Mouse (Mus musculus): ENCODE measurements at regions not wholly inside any gene's neighbourhood (a gene's known extent, or its start where the extent isn't known, plus 50 kb on each side); places are given as distances from the start of the nearest gene placed in this dataset.

DNA sequence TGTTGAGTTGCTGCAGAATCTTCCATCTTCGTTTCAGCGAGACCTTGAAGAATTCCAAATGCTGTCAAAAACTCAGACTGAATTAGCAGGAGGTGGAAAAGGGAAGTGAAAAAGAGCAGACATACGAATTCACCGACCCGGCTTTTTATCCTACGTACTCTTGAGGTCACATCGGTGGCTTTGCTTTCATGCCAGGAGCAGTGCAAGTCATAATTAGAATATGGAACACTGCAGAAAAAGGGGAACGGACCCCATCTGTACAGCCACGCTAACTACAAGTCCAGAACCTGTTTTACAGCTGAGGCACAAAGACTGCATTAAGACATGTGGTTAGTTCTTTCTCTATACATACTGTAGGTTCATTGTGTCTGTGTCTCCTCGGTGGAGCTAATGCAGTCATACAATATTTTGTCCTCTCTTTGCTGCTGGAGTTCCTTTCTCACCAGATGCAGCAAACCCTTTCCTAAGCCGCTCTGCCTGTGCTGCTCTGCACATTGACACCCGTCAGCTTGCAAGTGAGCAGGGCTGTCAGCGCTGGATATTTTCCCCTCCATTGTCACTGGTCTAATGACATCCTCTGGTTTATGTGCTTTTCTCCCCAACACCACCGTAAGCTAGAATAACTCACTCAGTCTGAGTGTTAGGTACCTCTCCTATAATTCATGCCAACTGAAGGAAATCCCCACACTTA lies 276.9 kb upstream of the Meox2 start:
- DNase-seq (ENCODE audit: low read depth, low spot score) (no peak), ATAC-seq (no peak)
- peaks cover 15% of the 10 kb centered on the region for H3K27me3 ChIP-seq
- CTCF ChIA-PET = no interaction called here
- in situ Hi-C loops (cut with MboI; ENCODE audit: low pct_unique_long_range_greater_than_20kb) = no loop called here
- POLR2A ChIA-PET = no interaction called here
- TF ChIP-seq CTCF (IDR thresholded peaks at IDR 0.05) = no peak

DNA sequence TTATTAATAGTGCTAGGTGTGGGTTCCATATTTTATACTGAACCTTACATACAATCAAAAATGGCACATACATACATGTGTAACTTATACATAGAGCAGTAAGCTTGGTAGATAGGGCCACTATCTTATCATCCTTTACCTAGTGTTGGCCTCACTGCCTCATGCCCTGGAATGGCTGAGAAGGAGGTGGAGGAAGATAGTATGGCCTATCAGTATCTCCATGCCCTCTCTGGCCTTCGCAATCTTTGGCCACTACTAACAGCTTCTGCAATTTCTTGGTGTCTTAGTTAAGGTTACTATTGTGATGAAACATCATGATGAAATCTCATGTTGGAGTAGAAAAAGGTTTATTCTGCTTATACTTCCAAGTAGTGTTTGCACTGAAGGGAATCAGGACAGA lies 265.4 kb upstream of the Meox2 start:
- H3K27me3 ChIP-seq = peaks cover 5% of the 10 kb centered on the region
- ATAC-seq (no peak), DNase-seq (ENCODE audit: low read depth, low spot score) (no peak)
- TF ChIP-seq CTCF (IDR thresholded peaks at IDR 0.05) = no peak
- CTCF ChIA-PET = no interaction called here
- in situ Hi-C loops (cut with MboI; ENCODE audit: low pct_unique_long_range_greater_than_20kb) = no loop called here
- POLR2A ChIA-PET = no interaction called here

DNA sequence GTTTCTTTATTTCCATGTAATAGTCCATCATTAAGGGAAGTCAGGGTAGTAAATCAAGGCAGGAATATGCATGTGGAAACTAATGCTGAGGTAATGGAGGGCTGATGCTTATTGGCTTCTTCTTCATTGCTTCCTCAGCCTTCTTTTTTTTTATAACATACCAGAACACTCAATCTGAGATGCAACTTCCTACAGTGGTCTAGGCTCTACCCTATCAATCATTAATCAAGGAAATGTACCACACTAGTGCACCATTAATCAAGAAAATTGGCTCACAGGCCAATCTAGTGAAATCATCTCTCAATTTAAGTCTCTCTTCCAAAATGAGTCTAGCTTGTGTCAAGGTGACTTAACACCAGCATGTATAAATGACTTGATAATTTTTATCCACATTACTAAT lies 263.2 kb upstream of the Meox2 start:
- ATAC-seq (no peak), DNase-seq (ENCODE audit: low read depth, low spot score) (no peak)
- peaks cover 5% of the 10 kb centered on the region for H3K27me3 ChIP-seq
- no peak for TF ChIP-seq CTCF (IDR thresholded peaks at IDR 0.05)
- ChIA-PET CTCF (no interaction called here), POLR2A (no interaction called here)
- in situ Hi-C loops (cut with MboI; ENCODE audit: low pct_unique_long_range_greater_than_20kb) = no loop called here

DNA sequence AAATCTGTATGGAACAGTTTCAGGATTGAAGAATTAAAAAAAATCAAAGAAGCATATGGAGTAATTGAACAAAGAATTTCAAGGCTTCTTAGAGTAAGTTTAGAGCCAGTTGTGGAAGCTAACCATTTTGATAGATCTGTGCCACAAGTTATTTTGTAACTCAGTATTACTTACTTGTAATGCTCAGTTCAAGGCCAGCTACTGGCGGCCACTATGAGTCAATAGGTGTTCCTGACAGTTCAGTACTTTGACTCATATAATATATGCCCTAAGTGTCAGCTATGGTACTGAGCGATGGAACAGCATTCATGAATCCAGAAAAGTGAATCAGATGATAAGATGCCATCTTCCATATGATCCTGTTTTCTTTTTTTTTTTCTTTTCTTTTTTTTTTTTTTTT lies 259.3 kb upstream of the Meox2 start:
- in situ Hi-C loops (cut with MboI; ENCODE audit: low pct_unique_long_range_greater_than_20kb) = no loop called here
- POLR2A ChIA-PET = no interaction called here
- CTCF ChIA-PET = interaction anchor here (0.8 kb wide), 1 partner anchor 73 kb away, joined by 3 read pairs; no protein-coding TSS in a partner anchor
- no peak for TF ChIP-seq CTCF (IDR thresholded peaks at IDR 0.05)
- peaks cover 5% of the 10 kb centered on the region for H3K27me3 ChIP-seq
- DNase-seq (ENCODE audit: low read depth, low spot score) (no peak), ATAC-seq (no peak)

DNA sequence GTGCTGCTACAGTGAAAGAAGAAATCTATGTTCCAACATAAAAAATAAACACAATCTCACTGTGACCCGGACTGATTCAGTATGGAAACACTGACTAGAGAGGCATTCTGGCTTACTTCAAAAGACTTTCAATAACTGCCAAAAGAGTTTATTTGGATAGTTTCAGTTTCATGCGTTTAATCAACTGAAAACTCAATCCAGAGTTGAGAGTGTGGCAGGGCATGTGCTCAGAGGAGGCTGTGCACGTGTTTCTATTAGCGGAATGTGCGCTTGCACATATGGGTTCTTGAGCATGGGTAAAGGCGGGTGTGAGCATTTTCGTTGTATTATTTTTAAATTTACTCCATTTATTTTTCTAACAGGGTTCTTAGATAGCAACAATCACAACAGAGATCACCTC lies 245.2 kb upstream of the Meox2 start:
- ATAC-seq = no peak
- peaks cover 5% of the 10 kb centered on the region for H3K27me3 ChIP-seq
- in situ Hi-C loops (cut with MboI; ENCODE audit: low pct_unique_long_range_greater_than_20kb) = no loop called here
- ChIA-PET POLR2A (no interaction called here), CTCF (no interaction called here)
- no peak for DNase-seq (ENCODE audit: low read depth, low spot score)
- no peak for TF ChIP-seq CTCF (IDR thresholded peaks at IDR 0.05)

DNA sequence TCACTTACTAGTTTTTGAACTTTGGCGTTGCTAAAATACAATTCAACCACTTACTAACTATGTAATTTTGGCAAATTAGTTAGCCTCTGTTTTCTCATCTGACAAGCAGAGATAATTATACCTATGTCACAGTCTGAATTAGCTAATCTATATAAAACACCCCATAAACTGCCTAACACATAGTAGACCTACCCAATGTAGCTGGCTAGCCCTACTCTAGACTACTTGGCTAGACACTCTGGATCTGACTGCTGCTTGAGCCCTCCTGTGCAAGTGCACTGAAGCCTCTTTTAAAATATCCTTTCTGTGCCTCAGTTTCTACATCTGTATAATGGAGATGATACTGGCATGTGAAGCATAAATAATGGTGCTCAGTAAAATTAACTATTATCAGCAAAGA lies 227.6 kb upstream of the Meox2 start:
- no peak for ATAC-seq
- H3K27me3 ChIP-seq = no peaks in the 10 kb centered on the region
- POLR2A ChIA-PET = no interaction called here
- CTCF ChIA-PET = no interaction called here
- no peak for DNase-seq (ENCODE audit: low read depth, low spot score)
- TF ChIP-seq CTCF (IDR thresholded peaks at IDR 0.05) = no peak
- in situ Hi-C loops (cut with MboI; ENCODE audit: low pct_unique_long_range_greater_than_20kb) = no loop called here

DNA sequence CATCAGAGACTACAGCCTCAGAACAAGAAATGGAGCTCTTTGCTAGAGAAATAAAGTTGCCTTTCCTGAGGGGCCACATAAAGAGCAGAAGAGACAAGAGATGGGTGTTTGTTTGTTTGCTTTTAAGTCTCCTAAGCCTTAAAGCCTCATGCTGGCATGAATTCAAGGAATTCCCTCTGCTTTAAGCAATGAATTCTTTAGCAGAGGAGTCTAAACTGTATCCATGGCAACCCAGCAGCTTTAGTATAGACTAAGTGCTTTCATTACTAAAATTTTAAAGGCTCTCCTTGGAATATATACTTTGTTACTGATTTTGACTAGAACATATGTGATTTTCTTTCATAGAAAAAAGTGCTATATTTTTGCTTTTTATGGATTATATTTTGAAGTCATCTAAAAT lies 195.0 kb upstream of the Meox2 start:
- CTCF ChIA-PET = no interaction called here
- in situ Hi-C loops (cut with MboI; ENCODE audit: low pct_unique_long_range_greater_than_20kb) = no loop called here
- no peak for TF ChIP-seq CTCF (IDR thresholded peaks at IDR 0.05)
- DNase-seq (ENCODE audit: low read depth, low spot score) (no peak), ATAC-seq (no peak)
- H3K27me3 ChIP-seq = no peaks in the 10 kb centered on the region
- POLR2A ChIA-PET = no interaction called here

DNA sequence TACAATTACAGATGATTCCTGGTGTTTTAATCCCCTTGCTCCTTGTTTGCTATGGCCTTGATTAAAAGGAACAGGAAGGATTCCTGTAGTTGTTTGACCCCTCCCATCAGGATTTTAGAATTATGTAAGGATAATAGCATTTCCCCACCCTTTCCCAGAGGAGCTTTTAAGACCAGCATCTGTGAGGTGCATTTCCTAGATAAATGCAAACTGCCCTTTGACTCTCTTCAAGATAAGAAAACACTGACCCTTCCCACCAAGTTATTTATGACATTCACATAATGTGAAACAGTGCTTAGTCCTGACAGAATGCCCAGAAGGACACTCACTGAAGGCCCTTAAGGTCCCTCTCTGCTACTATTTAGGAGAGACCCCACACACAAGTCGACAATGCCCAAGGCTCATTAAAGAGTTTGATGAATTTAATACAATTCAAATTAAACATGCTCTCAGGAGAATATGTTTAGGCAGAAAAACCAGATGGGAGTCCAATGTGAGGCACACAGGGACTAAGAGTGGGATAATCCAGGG lies 190.7 kb upstream of the Meox2 start:
- CTCF ChIA-PET = no interaction called here
- H3K27me3 ChIP-seq = no peaks in the 10 kb centered on the region
- ATAC-seq (no peak), DNase-seq (ENCODE audit: low read depth, low spot score) (no peak)
- in situ Hi-C loops (cut with MboI; ENCODE audit: low pct_unique_long_range_greater_than_20kb) = no loop called here
- no peak for TF ChIP-seq CTCF (IDR thresholded peaks at IDR 0.05)
- POLR2A ChIA-PET = no interaction called here

DNA sequence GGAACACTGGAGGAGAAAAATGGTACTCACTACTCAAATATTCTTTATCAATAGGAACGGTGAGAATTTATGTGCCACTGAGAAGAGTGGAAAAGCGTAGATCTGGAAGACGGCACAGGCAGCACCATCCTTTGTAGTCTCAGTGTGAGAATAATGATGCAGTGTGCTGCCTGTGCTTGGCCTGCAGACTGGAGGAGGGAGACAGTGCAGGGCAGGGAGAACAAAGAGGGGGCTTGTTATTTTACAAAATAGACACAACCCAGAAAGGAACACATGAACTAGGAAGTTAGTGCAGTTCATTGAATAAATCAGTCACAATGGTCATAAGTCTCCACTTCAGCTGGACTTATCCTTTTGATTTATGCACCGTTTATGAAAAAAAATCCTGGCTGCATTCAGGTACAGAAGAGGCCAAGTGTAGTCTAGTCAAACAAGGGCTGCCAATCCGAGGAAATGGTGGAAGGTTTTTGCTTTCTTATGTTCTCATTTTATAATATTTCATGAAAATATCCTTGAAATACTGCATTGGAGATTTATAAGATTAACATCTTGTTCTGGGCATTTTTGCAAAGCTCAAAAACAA lies 190.0 kb upstream of the Meox2 start:
- no peak for ATAC-seq
- POLR2A ChIA-PET = no interaction called here

DNA sequence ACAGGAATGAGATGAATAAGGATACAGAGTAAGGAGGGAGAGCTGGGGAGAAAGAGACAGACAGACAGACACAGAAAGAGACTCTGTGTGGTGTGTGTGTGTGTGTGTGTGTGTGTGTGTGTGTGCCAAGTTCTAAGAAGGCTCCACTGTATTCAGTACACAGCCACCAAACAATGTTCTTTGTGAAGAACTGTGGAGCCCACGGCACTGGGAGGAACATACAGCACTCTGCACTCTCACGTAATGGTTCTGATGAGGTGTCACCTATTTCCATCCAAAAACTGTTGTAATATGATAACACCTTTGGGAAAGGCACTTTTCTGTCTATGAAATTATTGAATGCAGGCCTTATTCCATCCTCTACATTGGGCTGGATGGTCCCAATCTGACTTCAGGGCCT lies 184.8 kb upstream of the Meox2 start:
- ATAC-seq (no peak), DNase-seq (ENCODE audit: low read depth, low spot score) (no peak)
- no peak for TF ChIP-seq CTCF (IDR thresholded peaks at IDR 0.05)
- CTCF ChIA-PET = no interaction called here
- POLR2A ChIA-PET = no interaction called here
- in situ Hi-C loops (cut with MboI; ENCODE audit: low pct_unique_long_range_greater_than_20kb) = no loop called here
- no peaks in the 10 kb centered on the region for H3K27me3 ChIP-seq

More for the DNA sequence above, 190.0 kb upstream of the Meox2 start:
- DNase-seq (ENCODE audit: low read depth, low spot score) = no peak
- in situ Hi-C loops (cut with MboI; ENCODE audit: low pct_unique_long_range_greater_than_20kb) = no loop called here
- TF ChIP-seq CTCF (IDR thresholded peaks at IDR 0.05) = no peak
- no peaks in the 10 kb centered on the region for H3K27me3 ChIP-seq
- CTCF ChIA-PET = no interaction called here

DNA sequence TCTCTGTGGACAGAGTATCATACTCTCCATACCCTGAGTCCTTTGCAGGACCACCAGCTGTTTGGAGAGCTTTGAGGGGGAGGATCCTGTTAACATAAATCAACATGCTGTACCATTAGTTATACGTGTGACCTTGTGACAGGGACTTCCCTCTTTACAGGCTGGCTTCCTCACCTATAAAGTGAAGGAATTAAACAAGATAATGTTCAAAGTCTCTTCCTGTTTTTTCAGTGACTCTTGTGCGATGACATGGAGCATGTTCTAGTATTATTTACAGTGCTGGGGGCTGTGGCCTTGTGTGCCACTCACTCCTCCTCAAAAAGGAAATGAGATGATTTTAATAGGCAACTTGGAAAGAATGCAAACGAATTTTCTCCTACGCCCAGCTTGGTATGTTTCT lies 182.1 kb upstream of the Meox2 start:
- no peaks in the 10 kb centered on the region for H3K27me3 ChIP-seq
- no peak for DNase-seq (ENCODE audit: low read depth, low spot score)
- in situ Hi-C loops (cut with MboI; ENCODE audit: low pct_unique_long_range_greater_than_20kb) = no loop called here
- CTCF ChIA-PET = no interaction called here
- TF ChIP-seq CTCF (IDR thresholded peaks at IDR 0.05) = no peak
- no peak for ATAC-seq
- POLR2A ChIA-PET = no interaction called here

DNA sequence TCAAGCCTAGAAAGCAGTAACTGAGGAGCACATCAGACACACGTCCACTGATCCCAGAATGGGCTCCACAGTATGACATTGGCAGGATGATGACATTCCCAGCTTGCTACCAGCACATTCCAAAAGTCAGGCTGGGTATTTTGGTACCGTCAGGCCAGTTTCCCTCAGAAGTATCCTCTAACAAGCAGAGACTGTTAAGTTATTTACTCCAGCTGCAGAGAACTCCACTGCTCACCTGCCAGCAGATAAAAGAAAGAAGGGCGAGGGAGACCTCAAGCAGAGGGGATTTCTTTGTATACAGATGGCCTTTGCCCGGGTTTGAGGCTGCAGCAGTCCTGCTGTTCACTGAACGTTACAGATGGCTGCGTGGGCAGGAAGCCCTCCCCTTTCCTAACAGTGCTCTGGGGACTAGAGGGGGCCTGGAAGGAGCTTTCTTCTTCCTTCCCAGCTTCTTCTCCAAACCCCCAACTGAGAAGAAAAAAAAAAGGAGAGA lies 175.2 kb upstream of the Meox2 start:
- ChIA-PET POLR2A (no interaction called here), CTCF (no interaction called here)
- no peak for TF ChIP-seq CTCF (IDR thresholded peaks at IDR 0.05)
- H3K27me3 ChIP-seq = no peaks in the 10 kb centered on the region
- ATAC-seq (no peak), DNase-seq (ENCODE audit: low read depth, low spot score) (no peak)
- in situ Hi-C loops (cut with MboI; ENCODE audit: low pct_unique_long_range_greater_than_20kb) = no loop called here
